Mouse (Mus musculus) liver, postnatal 0 days (tissue): ENCODE data around the gene Bfsp1.

Experiments used
- CTCF ChIP-seq: sonication (generic); IDR thresholded peaks from 2 replicates; pipeline ENCODE4 v1.5.1; 2016; ENCODE audit warnings: antibody characterized with exemption, low read depth
- EP300 ChIP-seq: IDR thresholded peaks from 2 replicates; pipeline ENCODE4 v1.6.1; 2016; ENCODE audit warnings: antibody characterized with exemption, low read depth, mild to moderate bottlenecking

DNA sequence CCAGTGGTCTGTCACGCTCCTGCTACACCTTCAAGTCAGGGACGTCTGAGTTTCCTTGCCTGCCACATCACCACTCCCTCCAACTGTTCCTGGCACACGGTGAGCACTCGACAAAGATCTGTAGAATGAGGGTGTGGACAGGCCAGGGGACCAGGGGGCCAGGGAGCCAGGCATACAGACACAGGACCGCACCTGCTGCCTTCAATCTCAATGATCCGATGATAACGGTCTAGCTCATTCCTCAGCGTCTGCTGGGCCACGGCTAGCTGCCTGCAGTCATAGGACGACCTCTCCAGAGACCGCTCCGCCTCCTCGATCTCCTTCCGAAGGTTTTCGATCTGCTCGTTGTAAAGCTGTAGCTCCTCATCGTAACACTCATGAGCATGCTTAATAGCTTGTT, 31.3 kb downstream of the Bfsp1 start:
- TF ChIP-seq CTCF (no peak), EP300 (no peak)
